Mouse (Mus musculus): ENCODE data around the gene Cx3cr1. TPM values are rescaled to one million over a fixed set of nuclear protein-coding genes. Genes with fewer than 3 reads are reported as not detected.
A peak's percentile ranks its signal among the peaks of the same experiment; 100 is the strongest.

The Cx3cr1 gene
- total and polyA plus RNA-seq, 3 experiments: 1.2 to 4.4 (median 3.7) TPM

DNA sequence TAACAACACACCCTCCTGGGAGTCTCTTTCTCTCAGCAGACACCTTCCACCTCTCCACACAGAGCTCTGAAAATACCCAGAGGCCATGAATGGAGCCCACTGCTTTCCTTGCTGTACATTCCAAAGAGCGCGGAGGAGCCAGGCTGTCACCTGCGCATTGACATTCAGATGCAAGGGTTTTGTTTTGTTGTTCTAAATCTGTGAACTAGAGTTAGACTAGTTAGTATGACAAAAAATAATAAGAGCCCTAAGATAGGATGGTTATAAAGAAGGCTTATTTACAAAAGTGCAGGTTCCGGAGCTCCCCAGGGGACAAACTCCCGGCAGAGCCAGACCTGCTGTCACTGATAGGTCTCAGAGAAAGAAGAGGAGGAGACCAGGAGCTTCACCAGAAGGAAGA, 78.4 kb downstream of the Cx3cr1 start:
- WGBS: 44% methylated on average over 5 of the region's 5 CpGs
- no peak overlapping the region for H3K27ac ChIP-seq
- no peak overlapping the region for H3K9ac ChIP-seq (ENCODE audit: low read depth, low read length)
- intact Hi-C loops (cut with DNase I): no loop called here
- H3K36me3 ChIP-seq (ENCODE audit: control insufficient read depth, insufficient read depth, low read length): no peaks in the 10 kb centered on the region
- H3K4me1 ChIP-seq (ENCODE audit: control insufficient read depth, insufficient read depth, low read length): no peaks in the 10 kb centered on the region
- no peaks in the 10 kb centered on the region for H3K27me3 ChIP-seq (ENCODE audit: control insufficient read depth, insufficient read depth, low read length)
- H3K4me3 ChIP-seq: no peak overlapping the region
- H3K79me2 ChIP-seq (replicated peaks; ENCODE audit: control insufficient read depth, insufficient read depth, low read length): no peaks in the 10 kb centered on the region
- DNase-seq: no peak
- TF ChIP-seq EP300 (IDR thresholded peaks at IDR 0.05; ENCODE audit: insufficient read depth, low read depth, low read length) (no peak), POLR2A (IDR thresholded peaks at IDR 0.05; ENCODE audit: insufficient read depth, low read depth, low read length) (no peak), CTCF (IDR thresholded peaks at IDR 0.05) (no peak)

DNA sequence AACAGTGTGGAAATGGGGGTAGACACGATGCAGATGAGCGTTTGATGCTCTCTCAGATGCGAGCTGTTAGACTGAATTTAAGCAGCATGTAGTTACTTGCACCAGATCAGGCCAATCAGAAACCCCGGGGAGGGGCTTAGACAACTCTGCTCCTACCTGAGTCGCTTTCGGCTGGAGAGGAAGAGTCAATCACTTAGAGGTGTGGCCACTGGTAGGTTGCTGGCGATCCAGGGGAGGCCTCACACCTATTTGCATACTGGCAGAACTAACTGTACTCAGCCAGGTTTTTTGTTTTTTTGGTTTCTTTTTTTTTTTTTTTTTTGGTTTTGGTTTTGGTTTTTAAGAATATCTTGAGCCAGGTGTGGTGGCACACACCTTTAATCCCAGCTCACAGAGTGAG, 81.4 kb downstream of the Cx3cr1 start:
- TF ChIP-seq POLR2A (IDR thresholded peaks at IDR 0.05; ENCODE audit: insufficient read depth, low read depth, low read length): no peak
- TF ChIP-seq CTCF (IDR thresholded peaks at IDR 0.05): no peak
- TF ChIP-seq EP300 (IDR thresholded peaks at IDR 0.05; ENCODE audit: insufficient read depth, low read depth, low read length): no peak
- no peak for DNase-seq
- no peak overlapping the region for H3K9ac ChIP-seq (ENCODE audit: low read depth, low read length)
- 71% methylated on average over 7 of the region's 7 CpGs for WGBS
- no peak overlapping the region for H3K4me3 ChIP-seq
- no peaks in the 10 kb centered on the region for H3K27me3 ChIP-seq (ENCODE audit: control insufficient read depth, insufficient read depth, low read length)
- intact Hi-C loops (cut with DNase I): no loop called here
- H3K4me1 ChIP-seq (ENCODE audit: control insufficient read depth, insufficient read depth, low read length): peaks cover 2% of the 10 kb centered on the region
- no peaks in the 10 kb centered on the region for H3K36me3 ChIP-seq (ENCODE audit: control insufficient read depth, insufficient read depth, low read length)
- H3K79me2 ChIP-seq (replicated peaks; ENCODE audit: control insufficient read depth, insufficient read depth, low read length): no peaks in the 10 kb centered on the region
- H3K27ac ChIP-seq: no peak overlapping the region

DNA sequence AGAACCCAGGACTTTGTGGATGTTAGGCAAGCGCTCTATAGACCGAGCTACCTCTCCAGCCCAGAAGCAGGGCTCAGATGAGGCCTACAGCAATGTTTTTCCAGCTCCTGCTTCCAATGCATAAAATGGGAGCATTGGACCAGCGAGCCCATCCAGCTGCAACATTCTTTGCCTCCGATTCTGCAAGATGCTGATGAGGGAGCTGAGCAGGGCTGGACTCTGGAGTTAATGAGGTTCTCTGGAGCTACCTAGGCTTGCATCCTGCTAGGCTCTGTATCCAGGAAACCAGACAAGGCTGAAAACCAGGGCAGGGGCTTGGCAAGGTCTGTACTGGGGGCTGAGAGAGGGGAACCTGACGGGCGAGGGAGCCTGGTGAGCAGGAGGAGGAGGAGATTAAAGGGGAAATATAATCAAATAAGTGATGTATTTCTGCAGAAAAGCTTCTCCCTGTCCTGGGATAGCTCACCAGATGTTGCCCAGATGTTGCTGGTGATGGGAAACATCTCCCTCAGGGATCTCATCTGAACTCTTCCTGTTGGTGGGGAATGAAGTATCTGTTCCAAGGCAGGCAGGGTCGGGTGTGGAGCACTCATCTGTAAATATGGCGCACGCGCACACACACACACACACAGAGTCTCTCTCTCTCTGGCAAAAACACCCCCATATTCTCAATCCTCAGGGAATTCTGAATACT, 83.7 kb downstream of the Cx3cr1 start:
- WGBS: 75% methylated on average over 10 of the region's 10 CpGs
- Histone ChIP-seq H3K27ac (no peak overlapping the region), H3K4me3 (no peak overlapping the region), H3K4me1 (ENCODE audit: control insufficient read depth, insufficient read depth, low read length) (peaks cover 9% of the 10 kb centered on the region), H3K9ac (ENCODE audit: low read depth, low read length) (no peak overlapping the region), H3K36me3 (ENCODE audit: control insufficient read depth, insufficient read depth, low read length) (no peaks in the 10 kb centered on the region), H3K27me3 (ENCODE audit: control insufficient read depth, insufficient read depth, low read length) (no peaks in the 10 kb centered on the region), H3K79me2 (replicated peaks; ENCODE audit: control insufficient read depth, insufficient read depth, low read length) (no peaks in the 10 kb centered on the region)
- intact Hi-C loops (cut with DNase I): loop anchor here (1.0 kb wide), 1 partner anchor 14 kb away; no protein-coding TSS in a partner anchor
- TF ChIP-seq EP300 (IDR thresholded peaks at IDR 0.05; ENCODE audit: insufficient read depth, low read depth, low read length) (no peak), POLR2A (IDR thresholded peaks at IDR 0.05; ENCODE audit: insufficient read depth, low read depth, low read length) (no peak), CTCF (IDR thresholded peaks at IDR 0.05) (no peak)
- DNase-seq: no peak

DNA sequence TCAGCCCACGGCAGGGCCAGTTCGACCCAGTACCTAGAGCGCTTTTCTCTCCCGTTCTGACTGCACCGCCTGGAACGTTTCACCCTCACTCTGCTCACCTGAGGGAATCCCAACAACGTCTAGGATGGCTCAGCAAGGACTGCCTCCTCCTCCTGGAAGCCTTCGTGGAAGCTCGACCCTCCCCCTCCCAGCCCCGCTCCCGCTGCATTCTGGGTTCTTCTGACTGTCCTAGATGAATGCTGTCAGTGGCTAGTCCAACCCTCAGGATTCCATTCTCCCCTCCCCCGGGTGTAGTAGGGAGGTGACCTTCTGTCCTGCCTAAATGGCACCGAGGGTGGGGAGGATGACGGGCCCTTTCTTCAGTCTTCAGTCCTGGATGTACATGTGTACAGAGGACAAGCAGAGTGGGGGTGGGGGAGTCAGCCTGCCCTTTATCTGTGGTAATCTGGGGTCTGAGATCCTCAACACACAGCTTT, 85.1 kb downstream of the Cx3cr1 start, which contains the start of gene Csrnp1:
Gene Csrnp1 (minus strand): TSS at position 123 of the 476 bp plus-strand sequence.
- intact Hi-C loops (cut with DNase I): loop anchor here (1.0 kb wide), 1 partner anchor 16 kb away; no protein-coding TSS in a partner anchor
- TF ChIP-seq CTCF (IDR thresholded peaks at IDR 0.05) (no peak), POLR2A (IDR thresholded peaks at IDR 0.05; ENCODE audit: insufficient read depth, low read depth, low read length) (no peak), EP300 (IDR thresholded peaks at IDR 0.05; ENCODE audit: insufficient read depth, low read depth, low read length) (no peak)
- Histone ChIP-seq H3K4me1 (ENCODE audit: control insufficient read depth, insufficient read depth, low read length) (peaks cover 20% of the 10 kb centered on the region), H3K27ac (peak within 1 kb of the TSS; percentile 99), H3K27me3 (ENCODE audit: control insufficient read depth, insufficient read depth, low read length) (no peaks in the 10 kb centered on the region), H3K79me2 (replicated peaks; ENCODE audit: control insufficient read depth, insufficient read depth, low read length) (0 out of 2 replicates have a peak, but pooled peaks cover 2% of the 10 kb centered on the region), H3K9ac (ENCODE audit: low read depth, low read length) (peak within 1 kb of the TSS; percentile 99), H3K4me3 (peak within 1 kb of the TSS; percentile 95), H3K36me3 (ENCODE audit: control insufficient read depth, insufficient read depth, low read length) (peaks cover 3% of the 10 kb centered on the region; the same call in 1 of the 2 replicates)
- 42% methylated on average over 14 of the region's 14 CpGs for WGBS
- no peak for DNase-seq

DNA sequence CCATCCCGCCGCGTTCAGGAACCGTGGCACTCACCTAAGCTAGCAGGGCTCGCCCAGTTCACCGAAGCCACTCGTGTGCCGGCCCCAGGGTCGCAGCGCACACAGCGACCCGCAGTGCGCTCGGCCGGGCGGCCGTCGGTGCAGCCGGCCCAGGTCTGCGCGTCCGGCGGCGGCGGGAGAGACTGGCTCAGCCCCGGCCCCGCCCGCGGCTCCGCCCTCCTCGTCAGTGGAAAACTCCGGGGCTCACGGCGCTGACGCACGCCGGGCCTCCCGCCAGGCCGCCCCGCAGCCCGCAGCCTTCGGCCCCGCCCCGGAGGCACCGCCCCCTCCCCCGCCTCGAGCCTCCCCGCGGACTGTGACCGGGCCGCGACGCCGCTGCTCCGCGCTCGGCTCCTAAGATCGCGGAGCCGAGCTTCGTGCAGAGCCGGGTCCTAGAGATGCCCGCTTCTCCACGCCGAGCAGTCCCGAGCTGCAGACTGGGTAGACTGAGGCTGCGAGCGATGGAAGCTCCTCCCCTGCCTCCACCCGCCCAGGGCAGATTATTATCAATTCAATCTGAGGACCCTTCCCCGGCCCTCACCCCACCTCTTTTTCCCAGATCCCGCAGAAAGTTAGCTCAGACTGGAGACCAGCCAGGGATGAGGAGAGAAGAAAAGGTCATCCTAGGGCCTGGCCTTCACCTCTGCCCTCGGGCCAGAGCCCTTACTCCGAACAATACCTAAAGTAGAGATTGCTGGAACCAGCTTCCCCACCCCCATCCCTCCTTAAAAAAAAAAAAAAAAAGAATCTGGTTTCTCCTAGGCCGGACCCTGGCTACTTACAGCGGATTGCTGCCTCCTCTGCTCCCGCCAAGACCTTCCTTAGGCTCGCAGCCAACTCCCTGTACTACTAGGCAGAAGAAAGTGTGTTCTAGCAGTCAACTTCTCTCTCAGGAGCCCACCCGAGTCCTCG, 85.8 kb downstream of the Cx3cr1 start:
- H3K9ac ChIP-seq (ENCODE audit: low read depth, low read length): peak overlapping the region; percentile 99
- 3% methylated on average over 69 of the region's 79 CpGs for WGBS
- H3K4me3 ChIP-seq: peak overlapping the region; percentile 95
- H3K79me2 ChIP-seq (replicated peaks; ENCODE audit: control insufficient read depth, insufficient read depth, low read length): 0 out of 2 replicates have a peak, but pooled peaks cover 2% of the 10 kb centered on the region
- TF ChIP-seq CTCF (IDR thresholded peaks at IDR 0.05): no peak
- TF ChIP-seq EP300 (IDR thresholded peaks at IDR 0.05; ENCODE audit: insufficient read depth, low read depth, low read length): 0 out of 2 replicates have a peak, but pooled peaks have one; percentile 9
- peak; percentile 91 for TF ChIP-seq POLR2A (IDR thresholded peaks at IDR 0.05; ENCODE audit: insufficient read depth, low read depth, low read length)
- H3K27me3 ChIP-seq (ENCODE audit: control insufficient read depth, insufficient read depth, low read length): no peaks in the 10 kb centered on the region
- intact Hi-C loops (cut with DNase I): loop anchor here (1.0 kb wide), 1 partner anchor 20 kb away; no protein-coding TSS in a partner anchor
- peaks cover 3% of the 10 kb centered on the region; the same call in 1 of the 2 replicates for H3K36me3 ChIP-seq (ENCODE audit: control insufficient read depth, insufficient read depth, low read length)
- peak overlapping the region; percentile 99 for H3K27ac ChIP-seq
- DNase-seq: peak; percentile 97
- H3K4me1 ChIP-seq (ENCODE audit: control insufficient read depth, insufficient read depth, low read length): peaks cover 25% of the 10 kb centered on the region
